Mouse (Mus musculus): Measurements from ENCODE around the gene Tob1.

Gene Tob1

GRCm38 (mm10) chr11:94211124-94211603, at the start of gene Tob1:
TSS of gene Tob1 (plus strand) at chr11:94211454.
- DNase-seq (ENCODE audit: low read depth, low spot score), result peak; percentile 100

DNA sequence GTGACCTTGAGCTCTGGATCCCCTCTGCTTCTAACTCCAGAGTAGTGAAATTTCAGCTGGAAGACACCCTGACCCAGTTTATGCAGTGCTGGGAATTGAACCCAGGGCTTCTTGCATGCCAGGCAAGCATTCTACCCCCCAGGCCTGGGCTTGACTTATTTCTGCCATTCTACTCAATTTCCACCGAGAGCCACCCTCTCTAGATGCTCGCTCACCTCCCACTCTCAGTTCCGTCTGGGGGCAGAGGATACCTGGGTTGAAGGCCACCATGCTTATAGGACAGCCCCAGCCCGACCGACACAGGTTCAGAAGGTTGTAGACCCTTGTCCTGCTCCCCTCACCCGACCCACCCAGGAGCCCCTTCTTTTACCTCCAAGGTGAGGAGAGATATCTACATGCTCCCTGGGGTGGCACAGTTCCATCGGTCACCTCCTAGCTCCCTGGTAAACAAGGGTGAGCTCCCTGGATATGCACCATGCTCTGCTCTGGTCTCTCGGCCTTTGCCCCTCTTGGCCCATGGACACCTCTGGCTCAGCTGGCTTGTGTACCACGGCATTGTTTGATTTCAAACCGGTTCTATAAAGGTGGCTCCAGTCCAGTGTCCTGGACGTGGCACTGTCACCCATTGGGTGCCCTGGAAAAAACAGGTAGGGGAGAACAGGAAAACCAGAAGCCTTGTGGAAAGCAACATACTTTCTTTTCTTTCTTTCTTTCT, 49.2 kb upstream of the Tob1 start:
- DNase-seq (ENCODE audit: low read depth, low spot score), result no peak

DNA sequence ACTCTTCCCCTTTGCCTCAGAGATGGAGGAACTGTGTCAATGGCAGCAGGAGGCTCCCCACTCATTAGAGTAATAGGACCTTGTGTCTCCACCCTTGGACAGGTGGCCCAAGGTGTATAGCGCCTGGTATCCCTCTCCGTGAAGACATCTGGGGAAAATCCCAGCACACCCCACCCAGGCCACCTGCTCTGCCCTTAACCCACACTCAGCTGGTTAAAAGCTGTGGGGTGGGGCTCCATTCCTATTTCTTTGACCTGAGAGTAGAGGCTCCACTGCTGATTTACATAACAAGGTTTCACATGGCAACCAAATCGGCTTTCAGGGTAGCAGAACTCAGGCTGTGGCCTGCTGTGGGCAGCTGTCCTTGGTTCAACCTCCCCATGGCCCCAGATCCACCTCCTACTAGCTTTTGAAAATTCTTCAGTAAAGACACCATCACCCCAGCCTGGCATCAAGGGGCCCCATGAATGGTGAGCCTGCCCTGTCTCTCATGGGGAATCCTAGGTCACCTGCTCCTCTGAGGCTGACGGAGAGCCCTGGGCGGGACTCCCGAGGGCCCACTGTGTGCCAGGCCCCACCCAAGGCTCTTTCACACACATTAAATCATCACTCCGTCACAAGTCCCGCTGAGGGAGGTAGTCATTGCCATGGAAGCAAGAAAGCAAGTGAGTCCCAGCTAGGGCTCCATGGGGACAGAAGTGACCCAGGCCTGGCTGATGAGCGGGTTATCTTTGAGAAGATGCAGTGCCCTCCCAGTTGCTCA, 48.1 kb upstream of the Tob1 start:
- peak; percentile 93 for DNase-seq (ENCODE audit: low read depth, low spot score)

DNA sequence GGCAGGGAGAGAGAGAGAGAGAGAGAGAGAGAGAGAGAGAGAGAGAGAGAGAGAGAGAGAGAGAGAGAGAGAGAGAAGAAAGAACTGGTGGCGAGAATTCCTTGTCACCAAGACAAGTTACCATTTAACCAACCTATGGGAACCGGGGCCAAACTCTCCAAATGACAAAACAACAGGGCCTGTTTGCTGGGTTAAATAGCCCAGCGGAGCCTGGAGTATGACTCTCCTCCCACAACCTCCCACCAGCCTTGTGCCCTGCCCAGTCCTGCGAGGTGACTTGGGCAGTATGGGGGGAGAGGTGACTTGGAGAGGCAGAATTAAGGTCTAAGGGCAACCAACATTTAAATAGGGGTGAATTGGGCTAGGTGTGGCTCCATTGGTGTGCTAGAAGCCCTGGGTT, 45.5 kb upstream of the Tob1 start:
- DNase-seq (ENCODE audit: low read depth, low spot score), result no peak

GRCm38 (mm10) chr11:94168238-94168637, 43.0 kb upstream of the Tob1 start:
- DNase-seq (ENCODE audit: low read depth, low spot score), result no peak

- no peak for DNase-seq (ENCODE audit: low read depth, low spot score)
Observed at GRCm38 (mm10) chr11:94169596-94169995, 41.7 kb upstream of the Tob1 start.

DNA sequence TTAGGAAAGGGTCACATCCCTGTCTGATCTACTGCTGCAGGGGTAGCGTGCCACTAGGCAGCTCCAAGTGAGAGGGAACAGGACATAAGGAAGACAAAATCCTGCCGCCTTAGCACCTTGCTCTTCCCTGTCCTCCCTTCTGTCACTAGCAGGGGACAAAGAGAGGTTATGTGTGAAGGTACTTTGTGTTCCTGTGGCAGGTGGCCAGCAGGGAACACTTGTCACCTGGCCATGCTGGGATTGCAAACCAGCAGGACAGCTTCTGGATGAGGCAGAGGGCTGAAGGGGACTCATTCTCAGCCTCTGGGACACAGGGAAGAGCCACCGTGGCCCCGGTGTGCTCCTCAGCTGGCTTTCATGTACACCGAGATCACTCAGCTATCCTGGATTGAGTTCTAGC, 39.6 kb upstream of the Tob1 start:
- DNase-seq (ENCODE audit: low read depth, low spot score), result no peak

- DNase-seq (ENCODE audit: low read depth, low spot score), result no peak
Observed at GRCm38 (mm10) chr11:94172186-94172585, 39.1 kb upstream of the Tob1 start.

- no peak for DNase-seq (ENCODE audit: low read depth, low spot score)
Observed at GRCm38 (mm10) chr11:94173726-94174146, 37.5 kb upstream of the Tob1 start.

DNA sequence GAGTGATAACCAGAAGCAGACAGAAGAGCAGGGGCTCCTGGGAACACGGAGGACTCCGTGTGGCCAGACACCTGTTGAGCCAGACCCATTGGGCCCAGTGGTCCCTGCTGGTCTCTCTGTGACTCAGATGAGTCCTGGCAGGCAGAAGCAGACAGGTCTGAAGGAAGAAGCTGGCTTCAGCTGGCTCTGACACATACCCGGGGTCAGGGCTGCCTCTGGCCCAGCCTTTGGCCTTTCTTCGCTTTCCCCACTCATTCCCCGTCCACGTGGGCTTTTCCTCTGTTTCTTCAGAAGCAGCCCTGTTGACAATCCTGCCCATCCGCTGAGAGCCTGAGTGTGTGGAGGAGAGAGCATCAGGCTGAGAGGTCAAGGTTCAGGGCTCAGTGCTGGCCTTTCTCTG, 36.0 kb upstream of the Tob1 start:
- no peak for DNase-seq (ENCODE audit: low read depth, low spot score)

GRCm38 (mm10) chr11:94175694-94176093, 35.6 kb upstream of the Tob1 start:
- DNase-seq (ENCODE audit: low read depth, low spot score), result no peak

GRCm38 (mm10) chr11:94177841-94178585, 33.2 kb upstream of the Tob1 start:
- DNase-seq (ENCODE audit: low read depth, low spot score), result no peak

- DNase-seq (ENCODE audit: low read depth, low spot score), result peak; percentile 76
Observed at GRCm38 (mm10) chr11:94179768-94180167, 31.5 kb upstream of the Tob1 start.

GRCm38 (mm10) chr11:94180194-94180593, 31.1 kb upstream of the Tob1 start:
- no peak for DNase-seq (ENCODE audit: low read depth, low spot score)

- no peak for DNase-seq (ENCODE audit: low read depth, low spot score)
Observed at GRCm38 (mm10) chr11:94181694-94182093, 29.6 kb upstream of the Tob1 start.

DNA sequence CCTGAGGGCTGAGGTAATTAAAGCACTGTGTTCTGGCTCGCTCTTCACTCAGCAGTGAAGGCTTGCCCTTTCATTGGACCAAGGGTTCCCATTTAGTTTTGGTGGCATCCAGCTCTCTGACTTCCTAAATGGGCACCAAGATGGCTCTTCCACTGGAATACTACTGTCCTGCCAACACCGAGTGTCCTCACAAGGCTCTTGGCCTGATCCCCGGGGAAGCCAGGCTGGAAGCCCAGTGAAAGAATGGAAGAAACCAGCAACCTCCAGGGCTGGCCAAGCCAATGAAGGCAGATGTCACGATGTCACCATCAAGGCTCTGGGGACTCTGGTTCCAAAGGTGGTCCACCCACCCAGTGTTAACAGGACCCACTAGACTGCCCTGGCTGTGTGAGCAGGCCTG, 28.5 kb upstream of the Tob1 start:
- no peak for DNase-seq (ENCODE audit: low read depth, low spot score)

DNA sequence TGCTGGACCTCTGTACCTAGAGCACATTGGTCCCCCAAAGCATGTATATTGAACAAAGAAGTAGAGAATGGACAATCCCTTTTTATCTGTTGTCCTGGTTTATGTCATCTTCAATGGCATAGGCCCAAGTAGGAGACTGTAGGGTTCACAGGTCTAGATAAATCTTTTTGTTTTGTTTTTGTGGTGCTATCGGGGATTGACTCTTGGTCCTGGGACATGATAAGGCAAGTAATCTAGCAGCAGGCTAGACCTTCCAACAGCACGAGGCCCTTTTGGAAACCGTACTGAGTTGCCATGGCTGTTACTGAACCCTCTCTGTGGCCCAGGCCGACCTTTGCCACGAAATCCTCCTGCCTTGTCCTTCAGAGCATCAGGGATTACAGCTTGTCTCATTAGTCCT, 28.1 kb upstream of the Tob1 start:
- no peak for DNase-seq (ENCODE audit: low read depth, low spot score)

DNA sequence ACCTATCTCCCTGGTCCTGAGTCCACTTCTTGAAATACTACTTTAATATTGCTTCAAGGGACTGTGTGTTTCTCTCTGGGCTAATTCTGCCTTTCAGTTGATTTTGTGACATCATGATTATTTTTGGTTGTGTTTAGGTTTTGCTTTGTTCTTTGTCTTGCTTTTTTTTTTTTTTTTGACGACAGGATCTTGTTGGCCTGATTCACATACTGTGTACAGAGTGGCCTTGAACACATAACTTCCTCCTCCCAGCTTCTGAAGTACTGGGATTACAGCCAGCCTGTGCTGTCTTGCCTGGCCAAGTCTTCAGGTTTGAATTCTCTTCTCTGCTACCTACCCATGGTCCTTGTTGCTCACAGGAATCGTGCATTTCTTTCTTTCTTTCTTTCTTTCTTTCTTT, 27.6 kb upstream of the Tob1 start:
- DNase-seq (ENCODE audit: low read depth, low spot score), result no peak

DNA sequence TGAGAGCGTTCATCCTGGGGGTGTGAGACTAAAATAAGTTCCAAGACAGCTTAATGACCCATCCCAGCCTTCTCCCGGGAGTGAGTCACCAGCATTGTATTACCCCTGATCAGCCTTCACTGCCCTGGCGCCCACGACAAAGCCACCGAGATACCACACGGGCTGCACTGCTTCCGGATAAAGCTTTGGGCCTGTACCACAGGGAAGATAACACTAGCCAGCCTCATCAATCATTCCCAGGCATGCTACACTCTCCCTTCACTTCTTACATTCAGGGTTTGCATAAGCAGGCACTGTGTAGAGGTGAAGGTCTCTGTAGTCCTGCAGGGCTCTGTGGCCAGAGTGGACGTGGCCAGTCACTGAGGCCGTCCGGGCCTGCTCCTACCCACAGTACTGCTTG, 21.7 kb upstream of the Tob1 start:
- DNase-seq (ENCODE audit: low read depth, low spot score), result no peak

- no peak for DNase-seq (ENCODE audit: low read depth, low spot score)
Observed at GRCm38 (mm10) chr11:94190665-94191064, 20.6 kb upstream of the Tob1 start.

- DNase-seq (ENCODE audit: low read depth, low spot score), result no peak
Observed at GRCm38 (mm10) chr11:94193109-94193508, 18.1 kb upstream of the Tob1 start.

DNA sequence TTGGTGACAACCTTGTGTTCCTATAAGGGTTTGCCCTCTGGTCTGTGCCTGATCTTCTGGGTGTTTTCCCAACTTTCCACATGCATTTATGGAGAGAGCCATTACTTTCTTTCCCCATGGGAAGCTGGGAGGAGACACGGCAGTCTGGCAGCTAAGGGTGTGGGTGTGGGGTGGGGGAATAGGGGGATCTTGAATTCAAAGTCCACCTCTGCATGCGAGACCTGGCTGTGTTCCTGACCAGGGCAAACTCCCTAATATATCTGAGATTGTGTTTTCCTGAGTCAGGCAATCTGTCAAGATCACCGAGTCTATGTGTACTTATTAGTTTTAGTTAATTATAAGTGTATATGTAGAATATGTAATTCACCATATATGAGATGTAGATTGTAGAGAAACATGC, 14.9 kb upstream of the Tob1 start:
- DNase-seq (ENCODE audit: low read depth, low spot score), result no peak

All from ES-CJ7 (cell line).